Mouse (Mus musculus) thymus, postnatal 14 days (tissue): ENCODE measurements around the gene Rhoq.
A peak's percentile ranks its signal among the peaks of the same experiment; 100 is the strongest.

ENCODE experiments used
- DNase-seq: peaks from one replicate; pipeline ENCODE4 v3.0.0; 2021

Gene Rhoq

DNA sequence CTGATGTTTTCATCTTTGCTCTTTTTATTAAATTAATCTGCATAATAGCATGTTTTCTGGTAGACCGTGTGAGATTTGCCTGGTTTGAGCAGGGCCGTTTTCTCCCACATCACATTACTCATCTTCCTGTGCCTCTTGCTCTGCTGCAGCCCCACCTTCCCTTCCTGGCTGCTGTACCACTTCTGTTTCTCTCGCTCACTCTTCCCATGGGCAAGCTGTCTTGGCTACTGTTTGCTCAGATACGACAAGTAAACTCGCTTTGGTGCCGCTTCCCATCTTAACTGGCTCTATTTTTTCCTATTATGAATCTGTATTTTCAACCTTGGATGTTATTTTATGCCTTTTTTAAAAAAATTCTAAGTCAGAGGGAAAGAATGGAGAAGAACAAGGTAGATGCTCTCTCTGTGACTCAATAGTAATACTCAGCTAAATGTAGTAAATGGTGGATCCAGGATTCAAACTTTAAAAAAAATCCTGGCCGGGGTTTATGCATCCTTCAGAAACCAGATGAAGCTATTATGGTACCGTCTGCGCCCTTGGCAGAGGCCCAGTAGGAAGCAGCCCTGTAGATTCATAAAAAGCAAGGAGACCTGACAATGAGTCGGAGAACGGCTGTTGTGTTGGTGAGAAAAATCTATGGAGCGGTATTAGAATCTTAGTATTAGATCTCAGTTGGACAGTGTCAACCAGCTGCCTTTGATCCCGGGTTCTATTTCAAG is 48.6 kb downstream of the Rhoq start:
- DNase-seq: no peak

DNA sequence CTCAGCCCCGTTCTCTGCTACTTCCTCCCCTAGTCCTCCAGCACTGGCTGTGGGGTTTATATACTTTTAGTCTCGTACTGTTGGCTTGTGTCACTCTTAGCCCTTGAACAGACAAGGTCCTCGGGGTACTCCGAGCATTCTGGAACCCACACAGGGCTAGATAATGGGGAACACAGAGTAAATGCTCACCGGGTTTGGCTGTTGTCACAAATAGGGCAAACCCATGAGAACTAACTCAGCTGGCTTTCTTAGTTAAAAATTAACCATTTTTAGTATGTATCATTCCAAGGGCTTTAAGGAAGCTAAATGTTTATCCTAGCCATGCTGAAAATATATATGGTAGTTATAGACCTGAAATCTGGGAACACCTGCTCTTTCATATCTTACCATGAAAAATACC is 56.8 kb downstream of the Rhoq start:
- DNase-seq: no peak

DNA sequence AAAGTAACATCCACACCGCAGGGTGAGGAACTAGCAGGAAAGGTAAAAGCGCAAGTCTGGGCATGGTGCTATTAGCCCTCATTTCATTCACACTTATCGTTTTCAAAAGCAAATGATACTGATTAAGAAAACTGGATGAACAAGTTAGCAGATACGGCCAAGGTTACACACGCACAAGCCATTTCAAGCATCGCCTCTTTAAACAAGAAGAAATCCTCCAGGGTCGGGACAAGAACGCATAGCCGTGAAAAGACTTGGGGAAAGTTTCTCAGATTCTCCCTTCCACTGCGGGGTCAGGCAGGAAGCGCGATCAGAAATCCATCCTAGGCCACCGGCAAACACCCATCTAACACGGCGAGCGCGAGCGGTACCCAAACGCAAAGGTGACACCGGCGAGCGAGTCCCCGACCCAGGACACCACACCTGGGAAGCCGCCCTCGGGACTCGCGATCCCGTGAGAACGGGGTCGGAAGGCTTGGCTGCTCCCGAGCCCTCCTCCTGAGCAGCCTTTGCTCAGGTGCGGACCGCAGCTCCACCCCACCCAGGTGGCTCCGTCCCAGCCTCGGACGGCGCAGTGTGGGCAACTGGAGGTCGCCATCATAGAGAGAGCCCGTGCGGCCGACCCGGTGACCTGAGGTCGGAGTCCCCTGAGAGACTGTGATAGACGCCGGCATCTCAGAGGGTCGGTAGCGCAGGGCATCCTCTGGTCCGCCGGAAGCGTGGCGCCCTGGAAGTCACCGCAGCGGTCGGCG is 61.8 kb downstream of the Rhoq start:
- no peak for DNase-seq

DNA sequence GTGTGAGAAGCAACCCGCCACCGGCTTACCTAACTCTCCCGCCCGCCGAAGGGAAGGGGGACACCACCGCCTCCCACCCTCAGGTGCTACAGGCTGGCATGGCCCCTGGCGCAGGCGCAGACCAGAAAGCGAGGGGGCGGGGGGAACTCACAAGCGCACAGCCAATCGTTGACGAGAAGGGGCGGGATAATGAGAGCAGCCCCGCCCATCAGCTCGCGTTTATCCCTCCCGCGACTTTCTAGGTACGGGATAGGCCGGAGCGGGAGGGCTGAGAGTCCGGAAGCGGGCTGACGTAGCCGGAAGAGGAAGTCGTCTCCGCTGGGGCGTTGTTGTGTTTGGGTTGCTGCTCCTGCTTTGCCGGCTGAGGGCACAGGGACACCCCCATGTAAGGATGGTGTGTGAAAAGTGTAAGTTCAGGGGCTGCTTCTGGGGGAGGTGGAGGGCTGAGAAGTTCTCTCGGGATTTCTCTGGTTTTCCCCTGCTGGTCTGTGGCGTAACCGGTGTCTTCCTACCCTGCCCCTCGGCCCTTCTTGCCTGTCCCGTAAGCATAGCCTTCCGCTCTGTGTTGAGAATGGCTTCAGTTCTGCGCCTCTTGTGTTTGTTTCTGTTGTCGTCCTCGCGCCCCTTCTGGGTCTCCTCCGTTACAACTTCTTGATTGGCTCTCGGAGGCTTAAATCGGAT is 62.5 kb downstream of the Rhoq start, which contains the start of the genes Pigf and Cript:
Gene Pigf (minus strand): TSS at position 138 of the 681 bp plus-strand sequence.
Gene Cript (plus strand): TSS at position 282 of the 681 bp plus-strand sequence.
- peak; percentile 99 for DNase-seq

DNA sequence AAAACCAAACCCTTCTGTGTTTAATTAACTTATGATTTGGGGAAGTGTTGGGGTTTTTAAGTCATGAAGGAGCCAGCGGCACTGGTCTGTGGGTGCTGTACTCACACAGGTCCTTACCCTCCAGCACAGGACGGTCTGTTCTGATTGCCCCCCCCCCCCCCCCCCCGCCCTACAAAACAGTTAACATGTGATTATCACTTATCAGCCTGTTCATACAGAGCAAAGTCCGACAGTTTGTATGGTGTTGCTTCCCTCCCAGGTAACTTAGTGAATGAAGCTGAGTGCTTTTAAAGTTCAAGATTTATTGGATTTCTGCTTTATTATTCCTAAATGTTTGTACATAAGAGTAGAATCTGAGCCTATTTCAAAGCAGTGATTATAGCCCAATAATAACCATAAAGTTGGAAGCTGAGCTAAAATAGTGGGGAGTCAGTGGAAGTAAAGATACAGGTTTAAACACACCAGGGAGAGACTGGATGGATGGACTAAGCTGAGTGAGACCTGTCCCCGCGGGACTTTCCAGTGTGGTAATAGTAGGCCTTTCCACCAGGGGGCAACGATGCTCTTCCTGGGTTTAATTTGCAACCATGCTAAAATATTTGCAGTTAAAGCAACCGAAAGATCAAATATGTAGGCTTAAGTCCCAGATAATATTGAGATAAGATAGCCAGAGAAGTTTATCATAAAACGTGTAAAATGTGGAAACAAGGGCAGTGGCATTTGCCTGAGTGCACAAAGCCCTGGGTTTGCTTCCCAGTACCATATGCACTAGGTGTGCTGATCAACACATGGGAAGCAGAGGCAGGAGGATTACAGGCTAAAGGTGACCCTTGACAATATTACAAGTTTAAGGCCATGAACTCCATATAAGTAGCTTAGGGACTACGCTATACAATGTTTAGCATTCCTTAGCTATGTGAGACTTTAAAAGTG is 73.5 kb downstream of the Rhoq start:
- peak; percentile 41 for DNase-seq

DNA sequence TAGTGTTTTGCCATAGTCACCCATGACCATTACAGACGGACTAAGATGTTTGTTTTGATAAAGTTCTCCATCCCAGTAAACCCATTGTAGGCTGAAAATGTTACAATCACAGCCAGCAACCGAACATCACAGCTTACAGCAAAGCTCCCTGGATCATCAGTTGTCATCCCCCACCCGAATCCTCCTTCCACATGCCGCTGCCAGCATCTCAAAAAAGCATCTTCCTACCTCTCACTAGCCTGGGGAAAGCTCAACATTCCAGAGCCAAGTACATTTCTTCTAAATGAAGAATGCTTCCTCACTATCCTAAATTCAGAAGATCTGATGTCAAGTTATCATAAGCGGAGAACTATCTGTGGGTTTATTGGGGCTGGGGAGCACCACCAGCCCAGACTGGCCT is 75.6 kb downstream of the Rhoq start:
- no peak for DNase-seq

DNA sequence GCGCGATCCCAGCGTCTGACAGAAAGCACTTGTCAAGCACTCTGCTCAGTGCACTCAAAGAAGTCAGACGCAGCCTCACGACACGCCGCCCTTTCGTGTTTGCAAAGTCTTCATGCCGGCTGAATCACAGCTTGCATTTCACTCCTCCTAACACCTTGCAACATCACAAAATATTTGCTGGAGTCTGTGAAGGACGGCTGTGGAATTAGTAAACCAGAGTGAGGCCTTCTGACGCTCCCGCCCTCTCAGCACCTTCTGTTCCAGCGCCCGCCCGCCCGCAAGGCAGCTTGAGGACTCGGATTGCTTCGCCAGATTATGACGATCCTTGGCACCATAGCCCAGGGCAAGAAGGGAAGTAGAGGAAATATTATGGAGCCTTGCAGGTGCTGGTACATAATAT is 78.9 kb downstream of the Rhoq start:
- DNase-seq: no peak

DNA sequence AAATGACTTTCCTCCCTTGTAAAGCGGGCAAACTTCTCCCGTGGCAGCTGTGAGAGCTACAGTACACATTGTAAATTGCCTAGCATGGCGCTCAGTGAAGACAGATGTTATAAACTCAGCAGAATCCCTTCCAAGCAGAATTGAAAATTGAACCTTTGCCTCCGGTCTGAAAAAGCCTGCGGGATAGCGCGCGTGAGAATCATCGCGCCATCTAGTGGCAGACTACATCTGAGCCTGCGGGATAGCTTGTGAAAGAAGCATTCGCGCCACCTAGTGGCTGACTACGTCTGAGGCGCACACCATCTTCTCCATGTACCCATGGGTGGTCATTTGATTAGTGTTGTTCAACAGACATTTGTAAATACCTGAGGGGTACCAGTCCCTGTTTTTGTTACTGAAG is 81.5 kb downstream of the Rhoq start:
- peak; percentile 89 for DNase-seq

DNA sequence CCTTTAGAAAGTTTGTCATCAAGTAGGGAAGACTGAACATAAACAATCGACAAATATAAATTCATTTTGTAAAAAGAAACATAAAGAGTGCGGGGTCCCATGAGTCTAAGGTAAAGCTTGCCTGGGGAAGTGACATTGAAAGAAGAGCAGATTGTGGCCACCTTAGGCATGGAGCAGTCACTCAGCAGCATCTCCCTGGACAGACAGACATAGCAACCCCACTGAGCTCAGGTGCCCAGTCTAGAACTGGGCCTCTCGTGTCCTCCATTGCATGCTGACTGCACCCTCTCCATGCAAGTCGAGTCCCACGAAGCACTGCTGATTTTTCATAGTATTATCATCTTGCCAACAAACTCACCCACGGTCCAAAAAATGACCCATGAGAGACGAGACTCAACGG is 81.9 kb downstream of the Rhoq start:
- no peak for DNase-seq
